Mouse (Mus musculus): Measurements from ENCODE around the gene Gm3264. TPM values are rescaled to one million over a fixed set of nuclear protein-coding genes. Genes with fewer than 3 reads are reported as not detected.

Gm3264 gene
- total RNA-seq (2023): not detected in 4 replicates

DNA sequence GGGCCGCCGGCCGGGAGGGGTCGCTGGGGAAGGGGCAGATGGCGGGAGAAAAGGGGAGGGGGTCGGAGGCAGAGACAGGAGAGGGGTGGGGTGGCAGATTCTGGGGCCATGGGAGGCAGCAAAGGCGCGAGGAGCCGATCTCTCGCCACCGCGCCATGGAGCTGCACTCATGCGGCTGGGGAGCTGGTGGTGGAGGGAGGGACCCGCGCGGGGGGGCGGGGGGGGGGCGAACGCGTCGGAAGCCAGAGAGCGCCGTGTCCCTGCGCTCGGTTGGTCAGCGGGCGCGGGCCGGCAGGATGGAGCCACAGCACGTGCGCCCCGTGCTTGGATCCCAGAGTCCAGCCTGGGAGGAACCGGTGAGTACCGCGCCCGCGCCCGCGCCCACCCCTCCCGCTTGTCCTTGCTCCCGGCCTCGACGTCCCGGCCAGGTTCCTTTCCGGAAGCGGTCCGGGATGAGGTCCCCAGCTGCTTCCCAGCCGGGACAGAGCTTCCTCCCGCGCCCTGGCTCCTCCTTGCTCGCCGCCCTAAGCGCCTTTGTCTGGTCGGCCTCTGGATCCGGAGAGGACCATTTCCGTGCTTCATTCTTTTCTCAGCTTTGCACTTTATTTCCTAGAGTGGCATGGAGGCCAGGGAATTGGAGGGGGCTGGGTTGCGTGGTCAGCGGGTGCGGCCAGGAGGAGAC, at the start of gene Gm3264:
Gm3264 (plus strand) TSS at position 278 of the 682 bp plus-strand sequence.

DNA sequence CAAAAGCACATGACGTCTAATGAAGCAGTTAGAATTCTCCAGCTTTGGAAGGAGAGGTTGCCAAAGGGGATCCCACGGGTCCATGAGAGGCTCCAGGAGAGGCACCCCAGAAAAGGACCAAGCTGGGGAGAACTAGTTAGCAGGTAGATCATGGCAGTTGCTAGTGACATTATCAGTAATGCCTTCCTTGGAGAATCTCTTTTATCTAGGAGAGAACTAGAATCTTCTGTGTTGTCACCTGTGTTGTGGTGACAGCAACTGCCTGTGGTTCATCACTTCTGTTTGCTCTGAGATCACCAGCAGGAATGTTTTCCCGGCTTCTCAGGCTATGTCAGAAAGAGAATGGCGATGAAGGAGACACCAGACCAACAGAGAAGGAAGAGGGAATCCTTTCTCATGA, 17.6 kb upstream of the Gm3264 start, which contains the start of gene Gm3269:
Gm3269 (plus strand) TSS at position 301 of the 400 bp plus-strand sequence.

DNA sequence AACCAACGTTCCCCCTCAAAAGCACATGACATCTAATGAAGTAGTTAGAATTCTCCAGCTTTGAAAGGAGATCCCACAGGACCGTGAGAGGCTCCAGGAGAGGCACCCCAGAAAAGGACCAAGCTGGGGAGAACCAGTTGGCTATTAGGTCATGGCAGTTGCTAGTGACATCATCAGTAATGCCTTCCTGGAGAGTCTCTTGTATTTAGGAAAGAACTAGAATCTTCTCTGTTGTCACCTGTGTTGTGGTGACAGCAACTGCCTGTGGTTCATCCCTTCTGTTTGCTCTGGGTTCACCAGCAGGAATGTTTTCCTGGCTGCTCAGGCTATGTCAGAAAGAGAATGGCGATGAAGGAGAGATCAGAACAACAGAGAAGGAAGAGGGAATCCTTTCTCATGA, 36.7 kb downstream of the Gm3264 start, which contains the start of gene Gm3278:
Gm3278 (plus strand) TSS at position 301 of the 400 bp plus-strand sequence.

Other genes starting within 250 kb of the Gm3264 start
- gene Gm8159, start 223.2 kb upstream of the Gm3264 start, total RNA-seq (2023): not detected in 4 replicates
- gene Gm3239, start 191.4 kb upstream of the Gm3264 start, total RNA-seq (2023): not detected in 4 replicates
- gene Gm7876, start 146.3 kb upstream of the Gm3264 start, total RNA-seq (2023): not detected in 4 replicates
- gene Gm3252, start 128.8 kb upstream of the Gm3264 start, total RNA-seq (2023): not detected in 4 replicates
- gene Gm9602, start 79.2 kb upstream of the Gm3264 start, total RNA-seq (2023): not detected in 4 replicates
- not detected in 4 replicates for gene Gm3269, start 17.5 kb upstream of the Gm3264 start, total RNA-seq (2023)
- not detected in 4 replicates for gene Gm3278, start 36.8 kb downstream of the Gm3264 start, total RNA-seq (2023)
- gene Gm8297, start 128.4 kb downstream of the Gm3264 start, total RNA-seq (2023): not detected in 4 replicates
- not detected in 4 replicates for gene Gm3298, start 160.3 kb downstream of the Gm3264 start, total RNA-seq (2023)
- gene 4930555G01Rik, start 195.1 kb downstream of the Gm3264 start, total RNA-seq (2023): not detected in 4 replicates
- not detected in 4 replicates for gene Gm8281, start 215.5 kb downstream of the Gm3264 start, total RNA-seq (2023)

Measured in B cell, adult 62 days (primary cell).